Mouse (Mus musculus) 416B (cell line): ENCODE results near the gene Pfdn2.
A peak's percentile ranks its signal among the peaks of the same experiment; 100 is the strongest.

Experiments
- DNase-seq: peaks from one replicate; pipeline ENCODE4 v3.0.0; 2011; ENCODE audit warnings: low read depth

Pfdn2 gene

DNA sequence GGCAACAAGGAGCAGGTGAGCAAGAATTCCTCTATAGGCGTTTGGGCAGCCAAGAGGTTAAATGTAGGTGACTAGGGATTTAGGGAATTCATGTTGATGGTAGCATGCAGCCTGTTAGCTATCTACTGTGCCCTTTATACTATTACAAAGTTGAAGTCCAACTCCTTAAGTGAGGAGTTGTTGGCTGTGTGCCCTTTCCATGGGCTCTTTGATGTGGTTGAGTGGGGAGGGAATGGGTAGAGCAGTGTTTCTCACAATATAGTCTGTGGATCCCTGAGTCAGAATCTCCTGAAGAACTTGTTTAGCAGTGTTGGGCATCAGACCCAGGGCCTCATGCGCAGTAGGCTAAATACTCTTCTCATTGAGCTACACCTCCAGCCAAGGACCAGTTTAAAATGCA lies 11.3 kb downstream of the Pfdn2 start:
- no peak for DNase-seq

DNA sequence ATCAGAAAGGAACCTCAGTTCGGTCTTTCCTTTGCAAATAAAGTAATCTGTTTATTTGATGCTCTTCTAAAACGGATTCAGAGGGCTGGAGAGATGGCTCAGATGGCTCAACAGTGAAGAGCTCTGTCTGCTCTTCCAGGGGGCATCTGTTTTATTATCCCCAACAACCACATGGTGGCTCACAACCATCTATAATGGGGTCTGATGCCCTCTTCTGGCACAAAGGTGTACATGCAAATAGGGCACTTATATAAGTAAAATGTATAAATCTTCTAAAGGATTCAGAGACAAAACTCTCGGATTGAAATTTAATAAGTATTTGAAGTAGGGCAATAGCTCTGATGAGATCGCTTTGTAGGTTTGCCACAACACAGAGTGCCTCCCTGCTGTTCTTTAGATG lies 13.0 kb downstream of the Pfdn2 start:
- DNase-seq: peak; percentile 75

DNA sequence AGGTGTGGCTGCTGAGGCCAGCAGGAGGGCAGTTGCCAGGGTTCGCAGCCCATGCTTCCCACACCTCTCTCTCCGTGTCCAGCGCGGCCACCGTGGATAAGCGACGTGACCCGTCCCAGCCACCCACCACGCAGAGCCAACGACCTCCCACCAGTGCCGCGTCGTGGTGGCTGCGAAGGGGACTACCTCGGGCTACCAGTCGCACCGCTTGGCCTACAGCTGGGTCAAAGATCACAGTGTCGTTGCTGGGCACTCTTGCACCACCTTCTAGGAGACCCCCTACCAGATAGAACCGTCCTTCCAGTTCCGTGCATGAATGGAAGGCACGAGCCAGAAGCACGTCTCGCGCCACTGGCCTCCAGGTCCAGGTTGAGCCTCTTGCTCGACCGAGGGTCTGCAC lies 14.8 kb downstream of the Pfdn2 start:
- DNase-seq: no peak

DNA sequence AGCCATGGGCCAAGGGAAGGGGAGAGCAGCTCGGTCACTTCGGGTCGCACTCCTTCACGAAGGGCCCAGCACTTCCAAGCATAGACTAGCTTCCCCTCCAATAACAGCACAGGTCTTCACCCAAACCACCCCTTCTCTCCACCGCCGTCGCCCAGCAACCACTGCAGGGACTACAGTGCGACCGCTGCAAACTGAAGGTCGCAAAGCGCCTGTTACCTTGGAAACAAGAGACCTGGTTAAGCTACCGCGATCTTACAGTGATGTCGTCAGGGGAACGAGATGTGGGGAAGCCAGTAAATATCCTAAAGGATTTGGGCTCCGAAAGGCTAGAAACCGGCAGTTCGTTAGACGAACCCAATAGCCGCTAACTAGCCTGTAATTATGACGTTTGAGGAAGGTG lies 15.2 kb downstream of the Pfdn2 start, which contains the start of gene Klhdc9:
Gene Klhdc9, minus strand, starts transcription at position 143 of the 400 bp plus-strand sequence.
- DNase-seq: no peak

DNA sequence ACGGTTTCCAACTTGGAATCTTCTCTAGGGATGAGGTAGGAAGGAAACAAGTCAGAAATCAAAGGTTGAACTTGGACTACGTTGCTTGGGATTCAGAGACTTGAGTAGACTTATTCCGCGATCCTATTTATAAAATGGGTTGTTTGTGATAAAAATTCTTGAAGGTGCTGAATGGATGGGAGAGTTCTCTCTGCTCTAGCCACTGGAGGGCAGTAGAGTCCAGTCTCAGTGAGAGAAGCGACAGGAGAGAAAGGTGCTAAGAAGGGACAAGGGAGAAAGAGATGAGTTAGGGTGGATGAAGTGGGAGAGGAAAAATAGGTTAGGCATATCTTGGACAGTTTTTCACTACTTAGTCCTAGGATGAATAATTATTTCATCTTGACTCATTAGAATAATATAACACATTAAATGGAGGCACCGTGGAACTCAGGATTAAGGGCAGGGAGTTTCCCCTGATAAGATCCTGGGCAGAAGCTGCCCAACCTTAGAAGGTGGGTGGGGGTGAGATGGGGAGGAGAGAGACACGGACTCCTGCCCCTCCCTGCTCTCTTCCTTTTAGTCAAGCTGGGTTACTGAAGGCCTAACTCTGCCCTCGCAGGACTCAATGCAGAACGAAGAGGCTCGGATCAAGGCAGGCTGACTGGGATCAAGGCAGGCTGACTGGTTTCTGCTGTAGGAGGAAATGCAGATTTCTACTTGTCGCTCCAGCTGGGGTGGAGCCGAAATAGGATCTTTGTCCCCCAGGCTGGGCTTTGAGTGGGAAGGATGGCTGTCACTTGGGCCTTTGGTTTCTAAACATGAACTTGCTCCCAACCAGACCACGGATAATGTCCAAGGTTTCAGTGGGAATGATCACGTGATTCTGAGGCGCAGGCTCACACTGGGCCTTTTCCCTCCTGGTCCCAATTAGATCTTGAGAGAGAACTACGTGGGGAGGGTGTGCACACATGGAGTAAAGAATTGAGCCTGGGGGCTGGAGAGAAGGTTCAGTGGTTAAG lies 15.9 kb downstream of the Pfdn2 start:
- DNase-seq: peak; percentile 78

DNA sequence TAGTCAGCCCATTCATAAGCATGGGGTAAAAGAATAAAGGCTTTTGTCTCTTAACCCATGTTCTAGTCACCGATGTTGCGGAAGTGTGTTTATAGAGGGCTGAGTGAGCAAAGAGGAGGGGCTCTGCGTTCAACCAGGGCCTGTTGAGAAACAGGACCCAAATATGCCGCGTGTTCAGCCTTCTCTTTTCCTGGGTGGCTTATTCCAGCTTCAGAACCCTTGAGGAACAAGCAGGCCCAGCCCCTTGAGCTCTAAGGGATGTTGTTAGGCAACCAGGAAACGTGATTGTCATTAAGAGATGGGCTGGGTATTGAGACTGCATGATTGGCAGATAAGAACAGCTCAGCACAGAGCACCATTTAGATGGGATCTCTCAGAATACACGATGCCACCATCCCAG lies 20.5 kb downstream of the Pfdn2 start:
- DNase-seq: peak; percentile 49

DNA sequence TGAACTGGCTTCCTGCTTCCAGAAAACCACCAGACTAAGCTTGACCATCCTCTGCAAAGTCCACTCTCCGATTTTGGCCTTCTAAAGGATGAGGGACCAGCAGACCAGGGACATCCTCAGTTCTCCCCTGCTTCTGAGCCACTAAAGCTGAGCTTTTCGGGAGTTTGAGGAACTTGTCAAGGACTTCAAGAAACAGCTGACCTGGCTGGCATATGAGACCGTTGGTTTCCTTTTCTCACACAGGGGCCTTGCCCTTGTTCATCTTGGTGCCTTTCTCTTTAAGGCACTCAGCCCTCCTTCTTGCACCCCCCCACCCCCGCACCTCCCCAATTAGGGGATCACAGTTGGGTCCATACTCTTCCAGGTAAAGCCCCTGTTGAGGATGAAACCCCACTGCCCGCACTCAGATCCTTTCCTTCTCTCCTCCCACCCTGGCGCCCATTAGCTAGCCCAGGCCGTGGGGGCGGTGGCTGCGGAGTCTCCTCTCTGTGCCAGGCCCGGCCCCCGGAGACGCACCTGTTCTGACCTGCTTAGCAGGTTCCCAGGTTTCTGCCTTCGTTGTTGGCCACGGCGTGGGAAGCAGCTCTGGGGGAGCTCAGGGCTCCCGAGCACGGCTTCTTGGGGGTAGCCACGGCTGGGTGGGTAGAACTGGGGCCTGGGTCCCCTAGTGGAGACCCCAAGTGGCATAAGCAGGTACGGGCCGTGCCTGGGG lies 24.5 kb downstream of the Pfdn2 start, which contains the start of gene Nectin4:
Gene Nectin4, plus strand, starts transcription at position 255 of the 712 bp plus-strand sequence.
- peak; percentile 46 for DNase-seq

DNA sequence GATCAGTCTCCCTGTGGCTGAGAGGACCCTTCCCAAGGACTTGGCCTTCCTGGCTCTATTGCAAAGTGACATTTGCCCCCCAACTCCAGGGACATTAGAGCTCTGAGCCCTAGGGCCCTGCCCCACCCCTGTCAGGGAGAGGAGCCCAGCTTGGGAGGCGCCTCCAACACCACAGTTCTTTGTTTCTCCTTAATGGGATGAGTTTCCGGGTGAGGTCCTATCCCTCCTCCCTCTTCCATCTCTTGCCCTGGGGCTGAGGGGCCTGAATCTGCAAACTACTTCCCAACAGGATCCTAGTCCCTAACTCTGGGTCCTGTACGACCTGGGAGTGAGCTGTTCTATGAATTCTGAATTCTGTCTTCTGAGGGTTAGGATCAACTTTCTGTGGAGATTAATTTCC lies 27.4 kb downstream of the Pfdn2 start:
- DNase-seq: no peak

DNA sequence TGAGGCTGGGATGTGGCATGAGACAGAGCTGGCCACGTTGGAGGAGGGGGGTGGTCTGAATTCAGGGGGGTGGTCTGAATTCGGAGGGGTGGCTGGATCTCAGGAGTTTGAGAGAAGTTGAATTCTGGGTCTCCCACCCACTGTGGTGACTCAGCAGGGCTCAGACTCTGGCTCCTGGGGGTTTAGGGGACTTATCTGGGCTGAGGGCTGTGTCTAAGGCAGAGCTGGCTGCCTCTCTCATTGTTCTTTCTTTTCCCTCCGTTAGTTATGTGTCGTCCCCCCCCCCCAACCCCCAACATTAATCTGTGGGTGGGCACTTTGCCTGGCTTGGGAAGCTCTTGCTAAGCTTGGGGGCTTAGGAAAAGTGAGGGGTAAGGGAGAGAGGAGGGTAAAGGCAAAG lies 28.5 kb downstream of the Pfdn2 start:
- DNase-seq: no peak

DNA sequence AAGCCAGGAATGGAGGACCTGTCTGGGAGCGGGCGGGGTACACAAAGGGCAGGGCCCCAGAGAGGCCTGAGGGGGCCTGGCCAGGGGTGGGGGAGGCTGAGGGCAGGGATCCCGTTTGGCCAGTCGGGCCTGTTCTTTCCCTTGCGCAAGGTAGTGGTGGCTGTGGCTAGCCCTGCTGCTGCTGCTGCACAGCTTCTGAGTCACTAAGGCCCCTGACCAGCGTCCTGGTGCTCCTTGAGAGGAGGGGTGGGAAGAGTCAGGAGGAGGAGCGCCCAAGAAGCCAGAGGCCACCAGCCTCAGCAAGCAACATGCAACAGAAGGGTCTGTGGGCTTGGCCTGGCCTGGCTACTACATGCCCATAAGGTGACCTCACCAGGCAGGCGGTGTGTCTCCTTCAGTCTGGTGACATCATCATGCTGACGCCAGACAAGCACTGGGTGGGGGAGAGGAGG lies 30.2 kb downstream of the Pfdn2 start:
- DNase-seq: peak; percentile 89

DNA sequence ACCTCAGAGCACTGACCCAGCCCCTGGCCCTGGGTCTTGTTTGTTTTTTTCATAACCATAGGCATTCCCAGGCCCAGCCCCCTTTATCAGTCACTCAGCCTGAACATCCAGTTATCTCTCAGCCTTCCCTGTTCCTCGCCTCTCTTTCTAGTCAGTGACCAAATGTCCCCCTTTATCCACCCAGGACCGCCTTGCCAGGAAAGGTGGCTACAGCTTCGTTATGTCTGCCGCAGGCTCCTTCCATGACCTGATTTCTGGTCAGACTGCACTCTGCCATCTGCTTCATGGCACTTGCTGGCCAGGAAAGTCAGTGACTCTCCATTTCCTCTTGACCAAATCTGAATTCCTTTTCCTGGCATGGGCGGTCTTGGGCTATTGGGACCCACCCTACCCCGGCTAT lies 32.8 kb downstream of the Pfdn2 start:
- DNase-seq: no peak

DNA sequence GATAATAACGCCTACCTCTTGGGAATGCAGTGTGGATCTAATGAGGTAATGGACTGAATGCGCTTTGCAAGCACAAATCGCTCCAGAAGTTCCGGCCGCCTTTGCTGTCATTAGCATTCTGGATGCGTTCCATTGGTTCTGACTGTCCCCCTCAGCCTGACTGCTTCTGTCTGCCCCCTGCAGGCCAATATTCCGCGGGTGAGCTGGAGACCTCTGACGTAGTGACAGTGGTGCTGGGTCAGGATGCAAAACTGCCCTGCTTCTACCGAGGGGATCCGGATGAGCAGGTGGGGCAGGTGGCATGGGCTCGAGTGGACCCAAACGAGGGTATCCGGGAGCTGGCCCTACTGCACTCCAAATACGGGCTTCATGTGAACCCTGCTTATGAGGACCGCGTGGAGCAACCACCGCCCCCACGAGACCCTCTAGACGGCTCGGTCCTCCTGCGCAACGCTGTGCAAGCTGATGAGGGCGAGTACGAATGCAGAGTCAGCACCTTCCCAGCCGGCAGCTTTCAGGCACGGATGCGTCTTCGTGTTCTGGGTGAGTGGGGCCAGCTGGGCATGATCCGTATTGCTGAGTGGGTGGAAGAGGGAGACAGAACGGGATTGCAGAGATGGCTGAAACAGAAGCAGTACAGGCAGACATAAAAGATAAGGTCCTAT lies 34.6 kb downstream of the Pfdn2 start:
- peak; percentile 69 for DNase-seq

DNA sequence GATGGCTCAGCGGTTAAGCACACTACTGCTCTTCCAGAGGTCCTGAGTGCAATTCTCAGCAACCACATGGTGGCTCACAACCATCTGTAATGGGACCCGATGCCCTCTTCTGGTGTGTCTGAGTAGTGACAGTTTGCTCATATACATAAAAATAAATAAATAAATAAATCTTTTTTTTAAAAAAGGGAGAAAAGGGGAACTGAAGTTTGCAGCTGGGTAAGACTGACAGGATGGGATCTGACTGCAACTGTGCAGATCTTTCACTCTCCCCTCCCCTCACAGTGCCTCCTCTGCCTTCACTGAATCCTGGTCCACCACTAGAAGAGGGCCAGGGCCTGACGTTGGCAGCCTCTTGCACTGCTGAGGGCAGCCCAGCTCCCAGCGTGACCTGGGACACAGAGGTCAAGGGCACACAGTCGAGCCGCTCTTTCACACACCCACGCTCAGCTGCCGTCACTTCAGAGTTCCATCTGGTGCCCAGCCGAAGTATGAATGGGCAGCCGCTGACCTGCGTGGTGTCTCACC lies 36.7 kb downstream of the Pfdn2 start:
- DNase-seq: peak; percentile 26

DNA sequence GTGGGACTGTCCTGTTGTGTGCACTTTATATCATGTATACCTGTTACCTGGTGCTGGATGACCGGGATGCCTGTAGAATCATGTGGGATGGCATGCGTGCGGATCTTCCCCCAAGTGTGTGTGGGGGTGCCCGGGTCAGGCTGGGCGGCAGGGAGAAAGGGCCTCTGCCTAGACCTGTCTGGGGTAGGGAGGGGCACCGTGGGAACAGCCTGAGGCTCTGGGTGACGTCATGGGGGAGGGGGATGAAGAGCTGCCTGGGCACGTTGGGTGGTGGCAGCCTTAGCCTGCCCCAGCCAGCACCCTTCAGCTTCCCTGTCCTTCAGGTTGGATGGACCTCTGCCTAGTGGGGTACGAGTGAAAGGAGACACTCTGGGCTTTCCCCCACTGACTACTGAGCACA lies 38.9 kb downstream of the Pfdn2 start:
- DNase-seq: no peak

DNA sequence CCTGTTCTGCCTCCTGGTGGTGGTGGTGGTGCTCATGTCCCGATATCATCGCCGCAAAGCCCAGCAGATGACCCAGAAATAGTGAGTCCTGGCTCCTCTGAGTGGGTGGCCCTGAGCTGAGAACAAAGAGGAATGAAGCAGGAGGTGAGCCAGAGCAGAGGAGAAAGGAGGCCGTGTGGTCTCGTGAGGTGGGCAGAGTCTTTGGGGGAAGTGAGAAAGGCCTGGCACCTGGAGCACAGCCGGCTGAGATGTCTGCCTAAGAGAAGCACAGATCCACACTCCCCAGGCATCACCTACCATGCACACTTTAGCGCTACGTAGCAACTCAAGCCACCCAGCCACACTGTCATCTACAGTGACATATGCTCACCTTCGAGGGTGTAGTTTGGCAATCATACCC lies 39.7 kb downstream of the Pfdn2 start:
- no peak for DNase-seq

DNA sequence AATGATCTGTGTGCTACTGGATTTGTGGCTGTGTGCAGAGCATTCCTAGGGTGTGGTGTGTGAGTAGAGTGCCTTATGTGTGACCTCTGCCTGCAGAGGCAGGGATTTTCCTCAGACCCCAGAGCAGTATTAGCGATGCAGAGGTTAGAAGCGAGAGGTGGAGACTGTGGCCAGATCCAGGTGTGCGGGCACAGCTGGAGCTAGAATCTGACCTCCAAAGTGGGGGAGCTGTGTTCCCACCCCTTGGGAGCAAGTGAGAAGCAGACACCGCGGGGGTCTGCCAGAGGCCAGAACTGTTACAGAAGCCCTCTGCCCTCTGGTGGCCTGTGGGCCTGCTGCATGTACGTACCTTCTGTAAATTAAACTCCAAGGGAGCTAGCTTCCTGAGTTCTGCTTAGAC lies 41.6 kb downstream of the Pfdn2 start:
- DNase-seq: peak; percentile 62

DNA sequence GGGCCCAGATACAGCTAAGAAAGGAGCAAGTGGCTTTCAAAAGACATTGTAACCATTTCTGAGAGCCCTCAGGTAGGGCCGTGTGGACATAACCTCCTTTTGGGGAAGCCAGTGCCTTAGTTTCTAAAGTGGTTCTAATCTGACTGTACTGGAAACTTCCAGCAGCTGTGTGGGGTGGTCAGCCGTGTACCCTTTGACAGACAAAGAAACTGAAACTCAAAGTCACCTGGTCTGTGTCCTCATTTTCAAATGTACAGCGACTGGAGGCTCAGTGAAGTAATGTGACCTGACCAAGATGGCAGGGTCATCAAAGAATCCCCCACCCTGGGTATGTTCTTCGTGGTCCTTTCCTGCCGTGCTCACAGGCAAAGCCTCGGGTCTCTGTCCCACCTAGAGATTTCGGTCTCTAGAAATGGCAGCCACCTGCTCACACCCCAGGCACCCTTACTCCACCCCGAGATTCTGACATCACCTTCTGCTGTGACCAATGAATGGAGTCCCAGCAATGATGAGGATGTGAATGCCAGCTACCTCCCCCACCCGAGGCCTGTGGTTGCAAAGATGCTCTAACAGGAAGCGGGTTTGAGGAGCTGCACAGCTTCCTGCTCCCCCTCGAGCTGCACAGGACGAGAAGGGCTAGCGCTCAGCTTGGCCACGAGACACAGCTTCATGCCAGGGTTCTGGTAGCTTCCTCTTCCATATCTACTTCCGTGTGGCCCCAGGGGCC lies 43.1 kb downstream of the Pfdn2 start, which contains the start of gene Arhgap30:
Gene Arhgap30, plus strand, starts transcription at position 579 of the 727 bp plus-strand sequence.
- DNase-seq: peak; percentile 98

DNA sequence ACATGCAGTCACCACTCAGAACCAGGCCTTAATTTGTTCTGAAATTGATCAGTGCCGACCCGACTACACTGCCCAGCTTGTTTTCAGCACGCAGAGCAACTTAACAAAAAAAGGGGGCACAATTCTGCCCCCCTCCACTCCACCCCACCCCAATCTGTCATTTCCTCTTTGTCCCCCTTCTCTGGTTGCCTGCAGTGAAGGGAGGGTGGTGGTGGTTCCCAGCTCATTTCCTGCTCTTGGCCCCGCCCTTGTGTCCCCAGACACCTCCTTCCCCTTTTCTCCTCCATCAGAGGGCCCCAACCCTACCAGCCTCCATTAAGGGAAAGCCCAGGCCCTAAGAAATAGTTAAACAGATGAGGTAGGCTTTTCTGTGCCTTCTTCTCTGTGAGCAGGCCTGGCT lies 44.6 kb downstream of the Pfdn2 start:
- DNase-seq: peak; percentile 93

DNA sequence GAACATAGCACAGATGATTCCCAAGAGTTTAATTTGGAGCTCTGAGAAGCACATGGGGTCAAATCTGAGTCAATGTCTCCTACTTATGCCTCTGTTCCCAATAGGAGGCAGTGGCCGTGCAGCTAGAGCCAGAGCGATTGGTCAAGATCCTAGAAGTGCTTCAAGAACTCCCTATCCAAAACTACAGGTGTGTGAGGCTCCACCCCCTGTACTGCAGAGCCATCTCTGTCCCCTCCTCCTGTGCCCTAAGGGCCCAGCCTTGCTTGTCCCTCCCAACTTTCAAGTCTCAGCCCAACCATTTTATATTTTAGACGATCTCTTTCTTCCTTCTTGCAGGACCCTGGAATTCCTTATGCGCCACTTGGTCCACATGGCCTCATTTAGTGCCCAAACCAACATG lies 56.4 kb downstream of the Pfdn2 start:
- no peak for DNase-seq

DNA sequence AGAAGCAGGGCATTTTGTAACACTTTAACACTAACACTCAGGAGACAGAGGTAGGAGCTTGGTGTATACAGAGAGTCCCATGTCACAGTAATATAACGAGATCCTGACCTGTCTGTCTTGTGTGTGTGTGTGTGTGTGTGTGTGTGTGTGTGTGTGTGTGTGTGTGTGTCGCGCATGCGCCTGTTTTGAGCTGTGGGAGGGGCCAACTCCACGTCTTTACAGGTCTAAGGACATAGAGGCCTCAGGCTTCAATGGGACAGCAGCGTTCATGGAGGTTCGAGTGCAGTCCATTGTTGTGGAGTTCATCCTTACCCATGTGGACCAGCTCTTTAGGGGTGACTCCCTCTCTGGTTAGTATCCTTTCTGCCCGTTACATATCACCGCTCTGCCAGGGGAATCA lies 57.5 kb downstream of the Pfdn2 start:
- no peak for DNase-seq

DNA sequence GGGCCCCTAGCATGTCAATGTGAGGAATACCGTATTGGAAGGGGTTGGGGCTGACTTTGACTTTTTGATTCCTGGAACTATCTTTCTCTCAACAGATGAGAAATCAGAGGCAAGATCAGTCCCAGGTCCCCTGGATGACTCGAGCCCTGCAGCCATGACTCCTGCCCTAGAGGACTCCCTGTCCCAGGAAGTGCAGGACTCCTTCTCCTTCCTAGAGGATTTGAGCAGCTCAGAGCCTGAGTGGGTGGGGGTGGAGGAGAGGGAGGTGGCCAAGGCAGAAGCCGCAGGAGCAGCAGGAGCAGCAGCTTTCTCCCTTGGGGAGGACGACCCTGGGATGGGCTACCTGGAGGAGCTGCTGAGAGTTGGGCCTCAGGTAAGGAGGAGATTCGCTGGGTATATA lies 61.8 kb downstream of the Pfdn2 start:
- no peak for DNase-seq
